Mouse (Mus musculus): ENCODE results near the gene Teddm1b. TPM values are rescaled to one million over a fixed set of nuclear protein-coding genes. Genes with fewer than 3 reads are reported as not detected.
"Not testable (repeated sequence)": the region's sequence is repeated elsewhere in the genome, so short reads cannot be mapped to it uniquely, and the experiment has no call there.

Gene Teddm1b
- 0.10 and 0.17 TPM in 2 replicates for polyA plus RNA-seq (2015; fragmentation: Nextera tagmentation; extraction: Ambion mirVana)

GRCm38 (mm10) chr1:153874045-153874444 is at the start of gene Teddm1b:
TSS of gene Teddm1b (plus strand) at chr1:153874345.
- DNase-seq = no peak
- WGBS (ENCODE audit: insufficient replicate concordance) = 67% methylated on average over 6 of the region's 6 CpGs
- no peaks in the 10 kb centered on the region for H3K9me3 ChIP-seq (replicated peaks)
- no peaks in the 10 kb centered on the region for H3K27me3 ChIP-seq
- no peaks in the 10 kb centered on the region for H3K4me1 ChIP-seq (replicated peaks)
- no peak within 1 kb of the TSS for H3K27ac ChIP-seq
- H3K36me3 ChIP-seq = no peaks in the 10 kb centered on the region
- no peak for ATAC-seq (ENCODE audit: low read depth)
- no peak within 1 kb of the TSS for H3K4me3 ChIP-seq (replicated peaks)
- no peak within 1 kb of the TSS for H3K4me2 ChIP-seq
- no peak within 1 kb of the TSS for H3K9ac ChIP-seq

GRCm38 (mm10) chr1:153830746-153831145 is 43.4 kb upstream of the Teddm1b start:
- WGBS (ENCODE audit: insufficient replicate concordance) = 64% methylated on average over 4 of the region's 4 CpGs
- H3K36me3 ChIP-seq = no peaks in the 10 kb centered on the region
- H3K4me2 ChIP-seq = no peak overlapping the region
- no peak overlapping the region for H3K4me3 ChIP-seq (replicated peaks)
- no peaks in the 10 kb centered on the region for H3K27me3 ChIP-seq
- ATAC-seq (ENCODE audit: low read depth) (no peak), DNase-seq (no peak)
- H3K9me3 ChIP-seq (replicated peaks) = no peaks in the 10 kb centered on the region
- H3K9ac ChIP-seq = no peak overlapping the region
- no peak overlapping the region for H3K27ac ChIP-seq
- no peaks in the 10 kb centered on the region for H3K4me1 ChIP-seq (replicated peaks)

GRCm38 (mm10) chr1:153836036-153836435 is 38.1 kb upstream of the Teddm1b start:
- Histone ChIP-seq H3K27ac (no peak overlapping the region), H3K27me3 (no peaks in the 10 kb centered on the region), H3K36me3 (no peaks in the 10 kb centered on the region), H3K4me2 (no peak overlapping the region), H3K9ac (no peak overlapping the region), H3K4me1 (replicated peaks) (no peaks in the 10 kb centered on the region), H3K4me3 (replicated peaks) (no peak overlapping the region), H3K9me3 (replicated peaks) (no peaks in the 10 kb centered on the region)
- 38% methylated on average over 4 of the region's 4 CpGs for WGBS (ENCODE audit: insufficient replicate concordance)
- ATAC-seq (ENCODE audit: low read depth) (no peak), DNase-seq (no peak)

- ATAC-seq (ENCODE audit: low read depth) (no peak), DNase-seq (no peak)
- Histone ChIP-seq H3K9ac (no peak overlapping the region), H3K4me2 (no peak overlapping the region), H3K4me3 (replicated peaks) (no peak overlapping the region), H3K36me3 (no peaks in the 10 kb centered on the region), H3K27me3 (no peaks in the 10 kb centered on the region), H3K9me3 (replicated peaks) (no peaks in the 10 kb centered on the region), H3K4me1 (replicated peaks) (no peaks in the 10 kb centered on the region), H3K27ac (no peak overlapping the region)
- whole genome bisulfite sequencing (ENCODE audit: insufficient replicate concordance) = 59% methylated on average over 11 of the region's 11 CpGs
These were observed 31.9 kb upstream of the Teddm1b start for GRCm38 (mm10) chr1:153842121-153842740.

GRCm38 (mm10) chr1:153844042-153844441 is 30.1 kb upstream of the Teddm1b start, which contains the start of gene Rgsl1:
TSS of gene Rgsl1 (minus strand) at chr1:153844142.
- DNase-seq (no peak), ATAC-seq (ENCODE audit: low read depth) (no peak)
- Histone ChIP-seq H3K9ac (no peak within 1 kb of the TSS), H3K4me3 (replicated peaks) (no peak within 1 kb of the TSS), H3K9me3 (replicated peaks) (no peaks in the 10 kb centered on the region), H3K27me3 (no peaks in the 10 kb centered on the region), H3K4me1 (replicated peaks) (no peaks in the 10 kb centered on the region), H3K27ac (no peak within 1 kb of the TSS), H3K36me3 (no peaks in the 10 kb centered on the region), H3K4me2 (no peak within 1 kb of the TSS)
- 82% methylated on average over 8 of the region's 8 CpGs for WGBS (ENCODE audit: insufficient replicate concordance)

GRCm38 (mm10) chr1:153846420-153846819 is 27.7 kb upstream of the Teddm1b start:
- DNase-seq (no peak), ATAC-seq (ENCODE audit: low read depth) (no peak)
- H3K36me3 ChIP-seq = no peaks in the 10 kb centered on the region
- H3K9me3 ChIP-seq (replicated peaks) = no peaks in the 10 kb centered on the region
- no peak overlapping the region for H3K9ac ChIP-seq
- H3K27ac ChIP-seq = no peak overlapping the region
- 75% methylated on average over 7 of the region's 7 CpGs for WGBS (ENCODE audit: insufficient replicate concordance)
- H3K4me3 ChIP-seq (replicated peaks) = no peak overlapping the region
- no peaks in the 10 kb centered on the region for H3K4me1 ChIP-seq (replicated peaks)
- H3K27me3 ChIP-seq = no peaks in the 10 kb centered on the region
- no peak overlapping the region for H3K4me2 ChIP-seq

- Histone ChIP-seq H3K9me3 (replicated peaks) (no peaks in the 10 kb centered on the region), H3K4me3 (replicated peaks) (no peak overlapping the region), H3K27ac (no peak overlapping the region), H3K4me2 (no peak overlapping the region), H3K4me1 (replicated peaks) (no peaks in the 10 kb centered on the region), H3K9ac (no peak overlapping the region), H3K36me3 (no peaks in the 10 kb centered on the region), H3K27me3 (no peaks in the 10 kb centered on the region)
- WGBS (ENCODE audit: insufficient replicate concordance) = 17% methylated on average over 6 of the region's 6 CpGs
- ATAC-seq (ENCODE audit: low read depth) = no peak
- no peak for DNase-seq
These were observed 27.3 kb upstream of the Teddm1b start for GRCm38 (mm10) chr1:153846867-153847266.

GRCm38 (mm10) chr1:153852696-153853095 is 21.4 kb upstream of the Teddm1b start:
- H3K27me3 ChIP-seq; H3K9me3 ChIP-seq (replicated peaks); H3K4me3 ChIP-seq (replicated peaks); ATAC-seq (ENCODE audit: low read depth); H3K4me1 ChIP-seq (replicated peaks); H3K27ac ChIP-seq; H3K9ac ChIP-seq; DNase-seq; H3K4me2 ChIP-seq; H3K36me3 ChIP-seq: not testable (repeated sequence)
- WGBS (ENCODE audit: insufficient replicate concordance) = 40% methylated on average over 7 of the region's 7 CpGs

GRCm38 (mm10) chr1:153855946-153856345 is 18.2 kb upstream of the Teddm1b start:
- H3K9me3 ChIP-seq (replicated peaks) = no peaks in the 10 kb centered on the region
- no peaks in the 10 kb centered on the region for H3K4me1 ChIP-seq (replicated peaks)
- H3K36me3 ChIP-seq = no peaks in the 10 kb centered on the region
- WGBS (ENCODE audit: insufficient replicate concordance) = 68% methylated on average over 8 of the region's 8 CpGs
- H3K4me3 ChIP-seq (replicated peaks) = no peak overlapping the region
- no peak overlapping the region for H3K4me2 ChIP-seq
- H3K9ac ChIP-seq = no peak overlapping the region
- DNase-seq = no peak
- no peak overlapping the region for H3K27ac ChIP-seq
- no peak for ATAC-seq (ENCODE audit: low read depth)
- H3K27me3 ChIP-seq = no peaks in the 10 kb centered on the region

GRCm38 (mm10) chr1:153880391-153880790 is 6.2 kb downstream of the Teddm1b start:
- H3K36me3 ChIP-seq; H3K27me3 ChIP-seq; H3K4me2 ChIP-seq; H3K9ac ChIP-seq; H3K4me1 ChIP-seq (replicated peaks); H3K27ac ChIP-seq; DNase-seq; H3K9me3 ChIP-seq (replicated peaks); H3K4me3 ChIP-seq (replicated peaks); ATAC-seq (ENCODE audit: low read depth): not testable (repeated sequence)
- WGBS (ENCODE audit: insufficient replicate concordance) = 86% methylated on average over 17 of the region's 17 CpGs

- Histone ChIP-seq H3K27me3 (no peaks in the 10 kb centered on the region), H3K9ac (no peak overlapping the region), H3K9me3 (replicated peaks) (no peaks in the 10 kb centered on the region), H3K4me3 (replicated peaks) (no peak overlapping the region), H3K4me2 (no peak overlapping the region), H3K27ac (no peak overlapping the region), H3K4me1 (replicated peaks) (no peaks in the 10 kb centered on the region), H3K36me3 (no peaks in the 10 kb centered on the region)
- DNase-seq (no peak), ATAC-seq (ENCODE audit: low read depth) (no peak)
- 49% methylated on average over 17 of the region's 17 CpGs for WGBS (ENCODE audit: insufficient replicate concordance)
These were observed 12.0 kb downstream of the Teddm1b start for GRCm38 (mm10) chr1:153886024-153886633.

GRCm38 (mm10) chr1:153890121-153890520 is 16.0 kb downstream of the Teddm1b start:
- DNase-seq = no peak
- ATAC-seq (ENCODE audit: low read depth) = no peak
- Histone ChIP-seq H3K4me1 (replicated peaks) (0 out of 2 replicates have a peak, but pooled peaks cover 7% of the 10 kb centered on the region), H3K9ac (no peak overlapping the region), H3K4me3 (replicated peaks) (no peak overlapping the region), H3K27me3 (no peaks in the 10 kb centered on the region), H3K36me3 (no peaks in the 10 kb centered on the region), H3K4me2 (no peak overlapping the region), H3K27ac (no peak overlapping the region), H3K9me3 (replicated peaks) (no peaks in the 10 kb centered on the region)
- 81% methylated on average over 10 of the region's 10 CpGs for WGBS (ENCODE audit: insufficient replicate concordance)

Data from liver, embryonic 13.5 days (tissue).